Mouse (Mus musculus): ENCODE results near the gene Rnf215. TPM values are rescaled to one million over a fixed set of nuclear protein-coding genes. Genes with fewer than 3 reads are reported as not detected.
"Not testable (repeated sequence)": the region's sequence is repeated elsewhere in the genome, so short reads cannot be mapped to it uniquely, and the experiment has no call there.

The Rnf215 gene
- polyA plus RNA-seq, 1 experiment, result 5.9 TPM

- H3K27ac ChIP-seq (replicated peaks; ENCODE audit: low read depth, low read length); H3K4me1 ChIP-seq (ENCODE audit: control insufficient read depth, insufficient read depth, insufficient read length, low read length); H3K4me3 ChIP-seq (ENCODE audit: insufficient read depth, low read depth, low read length): not testable (repeated sequence)
Measured at GRCm38 (mm10) chr11:4185480-4185879, 50.5 kb downstream of the Rnf215 start.

- Histone ChIP-seq H3K27ac (replicated peaks; ENCODE audit: low read depth, low read length) (peak within 1 kb of the TSS; percentile 21), H3K4me3 (ENCODE audit: insufficient read depth, low read depth, low read length) (peak within 1 kb of the TSS; percentile 83)
Measured at GRCm38 (mm10) chr11:4186486-4187317, 51.7 kb downstream of the Rnf215 start, which contains the start of gene Tbc1d10a. TSS of gene Tbc1d10a (plus strand) at chr11:4186789.

GRCm38 (mm10) chr11:4187318-4187700 is 52.3 kb downstream of the Rnf215 start:
- H3K4me1 ChIP-seq (ENCODE audit: control insufficient read depth, insufficient read depth, insufficient read length, low read length), result peaks cover 9% of the 10 kb centered on the region
- peak overlapping the region; percentile 83 for H3K4me3 ChIP-seq (ENCODE audit: insufficient read depth, low read depth, low read length)
- no peak overlapping the region for H3K27ac ChIP-seq (replicated peaks; ENCODE audit: low read depth, low read length)

More at GRCm38 (mm10) chr11:4186486-4187317, 51.7 kb downstream of the Rnf215 start, which contains the start of gene Tbc1d10a:
- peaks cover 9% of the 10 kb centered on the region for H3K4me1 ChIP-seq (ENCODE audit: control insufficient read depth, insufficient read depth, insufficient read length, low read length)

GRCm38 (mm10) chr11:4189182-4189581 is 54.2 kb downstream of the Rnf215 start:
- Histone ChIP-seq H3K27ac (replicated peaks; ENCODE audit: low read depth, low read length) (peak overlapping the region; percentile 57), H3K4me1 (ENCODE audit: control insufficient read depth, insufficient read depth, insufficient read length, low read length) (peaks cover 9% of the 10 kb centered on the region), H3K4me3 (ENCODE audit: insufficient read depth, low read depth, low read length) (no peak overlapping the region)

- Histone ChIP-seq H3K27ac (replicated peaks; ENCODE audit: low read depth, low read length) (peak overlapping the region; percentile 24; the same call in 1 of the 2 replicates), H3K4me3 (ENCODE audit: insufficient read depth, low read depth, low read length) (no peak overlapping the region), H3K4me1 (ENCODE audit: control insufficient read depth, insufficient read depth, insufficient read length, low read length) (peaks cover 14% of the 10 kb centered on the region)
Measured at GRCm38 (mm10) chr11:4190677-4191076, 55.7 kb downstream of the Rnf215 start.

Other genes with a start within 250 kb of the Rnf215 start
- gene 4921536K21Rik, start 240.1 kb upstream of the Rnf215 start, polyA plus RNA-seq (2012; ENCODE audit: insufficient read depth, insufficient read length, missing spikeins), result 1.0 and 2.1 TPM in 2 replicates
- gene Dusp18, start 240.0 kb upstream of the Rnf215 start, polyA plus RNA-seq (2012; ENCODE audit: insufficient read depth, insufficient read length, missing spikeins), result 1.0 and 4.8 TPM in 2 replicates
- 1.1 TPM in 2 replicates for gene Slc35e4, start 220.5 kb upstream of the Rnf215 start, polyA plus RNA-seq (2012; ENCODE audit: insufficient read depth, insufficient read length, missing spikeins)
- 48.4 and 63.5 TPM in 2 replicates for gene Tcn2, start 203.0 kb upstream of the Rnf215 start, polyA plus RNA-seq (2012; ENCODE audit: insufficient read depth, insufficient read length, missing spikeins)
- gene Pes1, start 171.2 kb upstream of the Rnf215 start, polyA plus RNA-seq (2012; ENCODE audit: insufficient read depth, insufficient read length, missing spikeins), result 25.5 and 45.2 TPM in 2 replicates
- not detected in 2 replicates for gene 4930556J24Rik, start 158.4 kb upstream of the Rnf215 start, polyA plus RNA-seq (2012; ENCODE audit: insufficient read depth, insufficient read length, missing spikeins)
- not detected in 2 replicates for gene Gal3st1, start 151.6 kb upstream of the Rnf215 start, polyA plus RNA-seq (2012; ENCODE audit: insufficient read depth, insufficient read length, missing spikeins)
- 7.4 and 17.2 TPM in 2 replicates for gene Sec14l4, start 103.7 kb upstream of the Rnf215 start, polyA plus RNA-seq (2012; ENCODE audit: insufficient read depth, insufficient read length, missing spikeins)
- gene Sec14l3, start 70.4 kb upstream of the Rnf215 start, polyA plus RNA-seq (2012; ENCODE audit: insufficient read depth, insufficient read length, missing spikeins), result not detected in 2 replicates
- 54.3 and 54.8 TPM in 2 replicates for gene Mtfp1, start 39.8 kb upstream of the Rnf215 start, polyA plus RNA-seq (2012; ENCODE audit: insufficient read depth, insufficient read length, missing spikeins)
- 0.63 TPM in 1 of 2 replicates, not detected in the other for gene Sec14l2, start 11.8 kb upstream of the Rnf215 start, polyA plus RNA-seq (2012; ENCODE audit: insufficient read depth, insufficient read length, missing spikeins)
- gene Ccdc157, start 25.1 kb downstream of the Rnf215 start, polyA plus RNA-seq (2012; ENCODE audit: insufficient read depth, insufficient read length, missing spikeins), result 1.7 and 2.1 TPM in 2 replicates
- 7.3 and 13.4 TPM in 2 replicates for gene Sf3a1, start 25.1 kb downstream of the Rnf215 start, polyA plus RNA-seq (2012; ENCODE audit: insufficient read depth, insufficient read length, missing spikeins)
- 2.4 and 2.9 TPM in 2 replicates for gene Tbc1d10a, start 51.6 kb downstream of the Rnf215 start, polyA plus RNA-seq (2012; ENCODE audit: insufficient read depth, insufficient read length, missing spikeins)
- 2.4 and 3.4 TPM in 2 replicates for gene Castor1, start 83.0 kb downstream of the Rnf215 start, polyA plus RNA-seq (2012; ENCODE audit: insufficient read depth, insufficient read length, missing spikeins)
- gene Osm, start 101.2 kb downstream of the Rnf215 start, polyA plus RNA-seq (2012; ENCODE audit: insufficient read depth, insufficient read length, missing spikeins), result not detected in 2 replicates
- gene Lif, start 122.4 kb downstream of the Rnf215 start, polyA plus RNA-seq (2012; ENCODE audit: insufficient read depth, insufficient read length, missing spikeins), result 0.36 TPM in 1 of 2 replicates, not detected in the other

All from brown adipose tissue, adult 24 weeks (tissue).